Mouse (Mus musculus) forebrain, embryonic 13.5 days (tissue): ENCODE data around the gene Fam92b. TPM values are rescaled to one million over a fixed set of nuclear protein-coding genes. Genes with fewer than 3 reads are reported as not detected.
A peak's percentile ranks its signal among the peaks of the same experiment; 100 is the strongest.

Experiments used
- ATAC-seq: fragments of 200-750 bp; cut with Nextera tagmentation; 2 replicates; pipeline ENCODE4 v1.8.0; 2017
- H3K27ac ChIP-seq: fragments of 300-500 bp; sonication (generic); 2 replicates; pipeline ENCODE4 v1.5.1; 2015; ENCODE audit warnings: inconsistent platforms, mild to moderate bottlenecking, moderate library complexity
- H3K27me3 ChIP-seq: fragments of 300-500 bp; sonication (generic); 2 replicates; pipeline ENCODE4 v1.6.1; 2015; ENCODE audit warnings: mild to moderate bottlenecking, inconsistent platforms
- H3K36me3 ChIP-seq: fragments of 300-500 bp; sonication (generic); 2 replicates; pipeline ENCODE4 v1.6.1; 2015; ENCODE audit warnings: mild to moderate bottlenecking, inconsistent platforms; ENCODE audit not compliant: poor library complexity, severe bottlenecking
- H3K4me1 ChIP-seq: fragments of 300-500 bp; sonication (generic); 2 replicates; pipeline ENCODE4 v1.6.1; 2015; ENCODE audit warnings: inconsistent platforms
- H3K4me2 ChIP-seq: fragments of 300-500 bp; sonication (generic); 2 replicates; pipeline ENCODE4 v1.6.1; 2015; ENCODE audit warnings: inconsistent platforms, mild to moderate bottlenecking, moderate library complexity
- H3K4me3 ChIP-seq: fragments of 300-500 bp; sonication (generic); 2 replicates; pipeline ENCODE4 v1.5.1; 2015; ENCODE audit warnings: mild to moderate bottlenecking, inconsistent platforms
- H3K9ac ChIP-seq: fragments of 300-500 bp; sonication (generic); 2 replicates; pipeline ENCODE4 v1.6.1; 2015; ENCODE audit warnings: mild to moderate bottlenecking, inconsistent platforms
- H3K9me3 ChIP-seq: fragments of 300-500 bp; sonication (generic); replicated peaks from 2 replicates; pipeline ENCODE4 v1.6.1; 2016; ENCODE audit warnings: inconsistent platforms
- WGBS: fragments of 180-500 bp; shearing (Covaris S2); methylation state at CpG from one replicate; pipeline ENCODE4 v1.1.7; 2015; 5-methylcytosine and 5-hydroxymethylcytosine counted together
- polyA plus RNA-seq: library from polyadenylated mRNA; unstranded; fragments of >200 nt; fragmentation: Nextera tagmentation; extraction: Ambion mirVana; gene quantifications from 2 replicates; pipeline ENCODE4 v1.2.1, GENCODE M21; 2015

Gene Fam92b
- polyA plus RNA-seq, result 1.4 and 1.9 TPM in 2 replicates

DNA sequence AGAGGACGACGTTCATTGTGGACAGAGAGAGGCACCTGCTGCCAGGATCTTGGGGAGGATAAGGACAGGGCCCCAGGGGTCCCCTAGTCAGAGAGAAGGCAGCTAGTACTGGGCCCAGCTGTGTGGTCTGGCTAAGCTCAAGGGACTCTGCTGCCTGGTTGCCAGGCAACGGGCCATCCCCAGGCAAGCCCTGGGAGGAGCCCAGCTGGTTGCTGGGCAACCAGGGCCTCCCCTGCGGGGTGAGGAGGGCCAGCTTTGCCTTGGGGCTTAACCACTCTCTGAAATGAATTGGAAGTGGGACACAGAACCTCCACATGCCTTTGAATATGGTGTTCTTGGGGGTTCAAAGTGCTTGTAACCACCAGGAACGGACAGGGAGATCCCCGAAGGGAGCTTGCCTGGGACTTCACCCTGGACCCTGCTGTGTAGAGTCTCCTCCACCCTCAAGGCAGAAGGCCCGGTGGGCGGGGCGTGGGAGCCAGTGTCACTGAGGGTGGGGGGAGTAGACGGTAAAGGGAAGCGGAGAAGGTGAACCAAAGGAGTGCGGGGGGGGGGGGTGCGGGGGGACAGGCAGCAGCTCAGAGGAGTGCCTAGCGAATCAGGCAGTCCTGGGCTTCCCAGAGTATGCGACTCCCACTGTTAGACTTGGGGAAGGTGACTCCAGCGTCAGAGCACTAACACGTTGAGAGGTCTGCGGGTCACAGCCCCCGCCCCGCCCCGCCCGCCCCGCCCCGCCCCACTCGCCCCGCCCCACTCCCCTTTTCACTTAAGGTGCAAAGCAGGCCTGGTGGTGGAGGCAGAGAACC, at the start of gene Fam92b:
Gene Fam92b (minus strand): TSS at position 149 of the 806 bp plus-strand sequence.
- ATAC-seq, result peak; percentile 86
- H3K9ac ChIP-seq, result peak within 1 kb of the TSS; percentile 51
- H3K36me3 ChIP-seq, result no peaks in the 10 kb centered on the region
- peak within 1 kb of the TSS; percentile 78 for H3K27ac ChIP-seq
- peaks cover 43% of the 10 kb centered on the region for H3K4me1 ChIP-seq
- H3K4me2 ChIP-seq, result peak within 1 kb of the TSS; percentile 53
- WGBS, result 1% methylated on average over 23 of the region's 26 CpGs
- 0 out of 2 replicates have a peak within 1 kb of the TSS, but pooled peaks have one; percentile 1 for H3K4me3 ChIP-seq
- no peaks in the 10 kb centered on the region for H3K9me3 ChIP-seq
- H3K27me3 ChIP-seq, result peaks cover 14% of the 10 kb centered on the region; the same call in 1 of the 2 replicates

- Histone ChIP-seq H3K4me1 (peaks cover 59% of the 10 kb centered on the region), H3K27ac (peak overlapping the region; percentile 26; the same call in 1 of the 2 replicates), H3K9ac (peak overlapping the region; percentile 27; the same call in 1 of the 2 replicates), H3K9me3 (no peaks in the 10 kb centered on the region), H3K4me2 (no peak overlapping the region), H3K36me3 (no peaks in the 10 kb centered on the region), H3K4me3 (no peak overlapping the region), H3K27me3 (peaks cover 15% of the 10 kb centered on the region)
- WGBS, result 23% methylated on average over 10 of the region's 10 CpGs
- no peak for ATAC-seq
Measured at GRCm38 (mm10) chr8:120225421-120226151, 48.3 kb upstream of the Fam92b start.

GRCm38 (mm10) chr8:120224521-120225420, 47.5 kb upstream of the Fam92b start:
- peaks cover 51% of the 10 kb centered on the region for H3K4me1 ChIP-seq
- H3K27ac ChIP-seq, result 0 out of 2 replicates have a peak overlapping the region, but pooled peaks have one; percentile 26
- H3K4me2 ChIP-seq, result no peak overlapping the region
- ATAC-seq, result no peak
- H3K4me3 ChIP-seq, result no peak overlapping the region
- WGBS, result 42% methylated on average over 11 of the region's 11 CpGs
- no peaks in the 10 kb centered on the region for H3K36me3 ChIP-seq
- peaks cover 7% of the 10 kb centered on the region for H3K27me3 ChIP-seq
- no peaks in the 10 kb centered on the region for H3K9me3 ChIP-seq
- peak overlapping the region; percentile 40; the same call in 1 of the 2 replicates for H3K9ac ChIP-seq

DNA sequence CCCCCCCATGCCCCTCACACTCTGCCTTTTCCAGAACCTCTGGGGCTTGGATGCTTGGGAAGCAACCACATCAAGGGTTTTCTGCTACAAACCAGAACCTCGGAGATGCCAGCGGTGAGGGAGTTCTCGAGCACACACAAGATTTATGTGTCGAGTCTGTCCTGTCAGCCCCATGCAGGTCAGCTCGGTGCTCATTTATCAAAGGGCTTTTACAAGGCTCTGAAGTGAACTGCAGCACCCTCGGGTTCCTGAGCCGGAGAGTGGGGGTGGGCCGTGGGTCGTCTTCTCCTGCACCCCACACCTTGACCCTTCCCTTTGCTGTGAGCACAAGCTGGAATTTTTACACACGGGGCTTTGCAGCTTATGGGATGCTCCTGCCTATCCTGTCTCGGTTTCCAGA, 45.3 kb upstream of the Fam92b start:
- Histone ChIP-seq H3K27me3 (no peaks in the 10 kb centered on the region), H3K4me1 (peaks cover 40% of the 10 kb centered on the region), H3K4me2 (no peak overlapping the region), H3K27ac (no peak overlapping the region), H3K9me3 (no peaks in the 10 kb centered on the region), H3K9ac (peak overlapping the region; percentile 12; the same call in 1 of the 2 replicates), H3K36me3 (no peaks in the 10 kb centered on the region), H3K4me3 (no peak overlapping the region)
- ATAC-seq, result no peak
- 74% methylated on average over 11 of the region's 11 CpGs for WGBS

GRCm38 (mm10) chr8:120216855-120217830, 39.9 kb upstream of the Fam92b start:
- Histone ChIP-seq H3K9me3 (no peaks in the 10 kb centered on the region), H3K36me3 (no peaks in the 10 kb centered on the region), H3K4me2 (peak overlapping the region; percentile 27), H3K4me3 (no peak overlapping the region), H3K27ac (peak overlapping the region; percentile 65), H3K27me3 (no peaks in the 10 kb centered on the region), H3K9ac (peak overlapping the region; percentile 41; the same call in 1 of the 2 replicates), H3K4me1 (peaks cover 29% of the 10 kb centered on the region)
- WGBS, result 21% methylated on average over 13 of the region's 13 CpGs
- ATAC-seq, result peak; percentile 91

- Histone ChIP-seq H3K9me3 (no peaks in the 10 kb centered on the region), H3K27me3 (no peaks in the 10 kb centered on the region), H3K9ac (no peak overlapping the region), H3K4me1 (peaks cover 38% of the 10 kb centered on the region), H3K4me3 (no peak overlapping the region), H3K36me3 (no peaks in the 10 kb centered on the region), H3K4me2 (no peak overlapping the region), H3K27ac (peak overlapping the region; percentile 5; the same call in 1 of the 2 replicates)
- 54% methylated on average over 7 of the region's 7 CpGs for WGBS
- ATAC-seq, result no peak
Measured at GRCm38 (mm10) chr8:120215416-120216141, 38.3 kb upstream of the Fam92b start.

DNA sequence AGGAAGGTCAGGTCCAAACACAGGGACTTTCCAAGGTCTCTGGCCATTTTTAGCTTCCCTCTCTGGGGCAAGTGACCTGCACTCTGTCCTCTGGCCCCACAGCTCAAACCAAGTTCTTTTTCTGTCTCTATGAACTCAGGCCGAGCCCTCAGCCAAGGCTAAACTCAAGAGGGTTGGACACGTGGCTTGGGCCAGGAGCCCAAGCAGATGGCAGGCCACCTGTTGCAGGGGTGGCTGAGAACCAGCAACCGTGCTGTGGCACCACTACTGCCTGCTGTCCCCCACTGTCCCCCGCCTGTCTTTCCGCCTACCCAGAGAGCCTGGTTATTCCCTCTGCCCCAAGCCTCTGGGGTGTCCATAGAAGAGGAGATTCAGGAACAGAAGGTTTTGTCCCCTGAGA, 36.7 kb upstream of the Fam92b start:
- no peaks in the 10 kb centered on the region for H3K27me3 ChIP-seq
- no peak overlapping the region for H3K9ac ChIP-seq
- no peak overlapping the region for H3K4me2 ChIP-seq
- no peak overlapping the region for H3K4me3 ChIP-seq
- no peak overlapping the region for H3K27ac ChIP-seq
- peaks cover 46% of the 10 kb centered on the region for H3K4me1 ChIP-seq
- WGBS, result 68% methylated on average over 5 of the region's 5 CpGs
- no peak for ATAC-seq
- H3K9me3 ChIP-seq, result no peaks in the 10 kb centered on the region
- no peaks in the 10 kb centered on the region for H3K36me3 ChIP-seq

DNA sequence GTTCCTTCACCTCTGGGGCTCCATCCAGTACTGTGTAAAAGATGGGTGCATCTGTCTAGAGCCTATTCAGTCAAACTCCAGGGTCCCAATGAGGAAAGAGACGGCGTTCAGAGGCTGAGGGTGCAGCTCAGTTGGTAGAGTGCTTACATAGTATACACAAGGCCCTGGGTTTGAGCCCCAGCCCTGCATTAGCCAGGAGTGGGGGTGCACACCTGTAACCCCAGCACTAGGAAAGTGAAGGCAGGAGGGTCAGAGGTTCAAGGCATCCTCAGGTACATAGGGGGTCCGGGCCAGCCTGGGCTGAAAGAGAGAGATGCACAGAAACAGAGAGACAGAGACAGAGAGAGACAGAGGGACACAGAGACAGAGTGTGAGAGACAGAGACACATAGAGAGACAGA, 36.0 kb upstream of the Fam92b start:
- Histone ChIP-seq H3K9ac (no peak overlapping the region), H3K27me3 (no peaks in the 10 kb centered on the region), H3K4me1 (peaks cover 46% of the 10 kb centered on the region), H3K9me3 (no peaks in the 10 kb centered on the region), H3K4me3 (no peak overlapping the region), H3K36me3 (no peaks in the 10 kb centered on the region), H3K4me2 (no peak overlapping the region), H3K27ac (no peak overlapping the region)
- 93% methylated on average over 3 of the region's 3 CpGs for WGBS
- no peak for ATAC-seq

DNA sequence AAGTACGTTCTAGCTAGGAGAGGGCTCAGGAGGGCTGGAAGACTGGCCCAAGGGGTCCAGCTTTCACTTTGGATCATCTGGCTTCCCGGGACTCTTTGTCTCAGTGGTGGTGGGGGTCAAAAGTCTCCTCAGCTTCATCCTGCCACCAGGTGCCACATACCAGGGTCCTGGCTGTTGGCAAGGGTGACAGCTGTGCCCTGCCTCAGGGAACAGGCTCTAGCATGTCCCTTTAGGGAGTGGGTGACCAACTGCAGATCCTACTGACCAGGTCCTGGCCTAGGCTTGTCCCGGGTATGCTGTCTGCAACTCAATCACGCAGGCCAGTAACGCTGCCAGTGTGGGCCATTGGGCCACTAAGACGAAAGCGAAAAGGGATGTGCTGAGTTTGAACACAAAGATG, 35.3 kb upstream of the Fam92b start:
- no peak overlapping the region for H3K9ac ChIP-seq
- H3K4me3 ChIP-seq, result no peak overlapping the region
- H3K4me2 ChIP-seq, result no peak overlapping the region
- H3K36me3 ChIP-seq, result no peaks in the 10 kb centered on the region
- no peak for ATAC-seq
- H3K27me3 ChIP-seq, result no peaks in the 10 kb centered on the region
- 92% methylated on average over 7 of the region's 7 CpGs for WGBS
- H3K4me1 ChIP-seq, result peaks cover 42% of the 10 kb centered on the region
- no peaks in the 10 kb centered on the region for H3K9me3 ChIP-seq
- no peak overlapping the region for H3K27ac ChIP-seq

DNA sequence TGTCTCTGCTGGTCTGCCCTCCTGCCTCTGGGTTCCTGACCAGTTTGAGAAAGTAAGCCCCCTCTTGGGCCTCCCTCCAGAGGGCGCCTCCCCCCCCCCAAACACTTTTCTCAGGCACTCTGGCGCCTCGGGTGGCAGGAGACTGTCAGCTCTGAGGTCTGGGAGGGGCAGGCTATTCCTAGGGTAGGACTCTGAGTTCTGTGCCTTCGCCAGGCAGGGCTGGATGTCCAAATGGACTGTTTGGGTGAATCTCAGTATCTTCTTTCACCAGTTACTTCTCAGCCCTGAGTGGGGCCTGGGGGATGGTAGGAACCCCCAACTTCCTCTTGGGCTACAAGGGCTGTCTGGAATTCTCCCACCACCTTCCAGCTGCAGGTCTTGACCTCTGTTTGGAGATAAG, 34.1 kb upstream of the Fam92b start:
- Histone ChIP-seq H3K27ac (no peak overlapping the region), H3K9me3 (no peaks in the 10 kb centered on the region), H3K27me3 (no peaks in the 10 kb centered on the region), H3K4me2 (no peak overlapping the region), H3K9ac (no peak overlapping the region), H3K4me1 (peaks cover 30% of the 10 kb centered on the region), H3K4me3 (no peak overlapping the region), H3K36me3 (no peaks in the 10 kb centered on the region)
- WGBS, result 15% methylated on average over 4 of the region's 4 CpGs
- 0 out of 2 replicates have a peak, but pooled peaks have one; percentile 21 for ATAC-seq
